Mouse (Mus musculus) urinary bladder, adult 18-20 months (tissue): ENCODE measurements around the gene Siah1a.
A peak's percentile ranks its signal among the peaks of the same experiment; 100 is the strongest.

ENCODE experiments used
- DNase-seq, 2 experiments: peaks; one replicate each; pipeline ENCODE4 v3.0.0; 2022; ENCODE audit warnings: low spot score in 2 of 2, mixed read lengths in 2 of 2

Gene Siah1a

GRCm38 (mm10) chr8:86745221-86745934, at the start of gene Siah1a, which contains the start of gene Gm10638:
Gene Siah1a, minus strand, starts transcription at chr8:86745934.
Gene Gm10638, plus strand, starts transcription at chr8:86745699.
- DNase-seq = peak; percentile 63 to 78

GRCm38 (mm10) chr8:86794716-86795115, 49.0 kb upstream of the Siah1a start:
- DNase-seq = no peak

- no peak for DNase-seq
These were observed 45.8 kb upstream of the Siah1a start for GRCm38 (mm10) chr8:86791542-86791941.

GRCm38 (mm10) chr8:86789576-86789975, 43.8 kb upstream of the Siah1a start:
- DNase-seq = no peak

GRCm38 (mm10) chr8:86787891-86788420, 42.2 kb upstream of the Siah1a start:
- DNase-seq = peak in 1 of 2 experiments; percentile 18

GRCm38 (mm10) chr8:86786498-86786897, 40.8 kb upstream of the Siah1a start:
- no peak for DNase-seq

GRCm38 (mm10) chr8:86781094-86781493, 35.4 kb upstream of the Siah1a start:
- DNase-seq = no peak

GRCm38 (mm10) chr8:86779207-86779606, 33.5 kb upstream of the Siah1a start:
- DNase-seq = no peak

- peak in 1 of 2 experiments; percentile 53 for DNase-seq
These were observed 24.4 kb upstream of the Siah1a start for GRCm38 (mm10) chr8:86769945-86770715.

- peak; percentile 42 to 85 for DNase-seq
These were observed 22.8 kb upstream of the Siah1a start for GRCm38 (mm10) chr8:86768499-86768898.

- peak; percentile 67 to 76 for DNase-seq
These were observed 20.9 kb upstream of the Siah1a start for GRCm38 (mm10) chr8:86766548-86767211.

GRCm38 (mm10) chr8:86765669-86766068, 19.9 kb upstream of the Siah1a start:
- no peak for DNase-seq

GRCm38 (mm10) chr8:86765155-86765554, 19.4 kb upstream of the Siah1a start:
- no peak for DNase-seq

- DNase-seq = no peak
These were observed 17.1 kb upstream of the Siah1a start for GRCm38 (mm10) chr8:86762806-86763205.

- DNase-seq = no peak
These were observed 15.0 kb upstream of the Siah1a start for GRCm38 (mm10) chr8:86760746-86761145.

- no peak for DNase-seq
These were observed 13.4 kb upstream of the Siah1a start for GRCm38 (mm10) chr8:86759090-86759491.

- DNase-seq = no peak
These were observed 12.9 kb upstream of the Siah1a start for GRCm38 (mm10) chr8:86758651-86759050.

GRCm38 (mm10) chr8:86756948-86757733, 11.4 kb upstream of the Siah1a start:
- DNase-seq = no peak

GRCm38 (mm10) chr8:86749842-86750241, 4.1 kb upstream of the Siah1a start:
- no peak for DNase-seq

GRCm38 (mm10) chr8:86746511-86746910, 777 bp upstream of the Siah1a start:
- no peak for DNase-seq

- peak; percentile 89 to 95 for DNase-seq
These were observed 254 bp upstream of the Siah1a start for GRCm38 (mm10) chr8:86745935-86746441.
